Mouse (Mus musculus): ENCODE measurements at regions not wholly inside any gene's neighbourhood (a gene's known extent, or its start where the extent isn't known, plus 50 kb on each side); places are given as distances from the start of the nearest gene placed in this dataset.

DNA sequence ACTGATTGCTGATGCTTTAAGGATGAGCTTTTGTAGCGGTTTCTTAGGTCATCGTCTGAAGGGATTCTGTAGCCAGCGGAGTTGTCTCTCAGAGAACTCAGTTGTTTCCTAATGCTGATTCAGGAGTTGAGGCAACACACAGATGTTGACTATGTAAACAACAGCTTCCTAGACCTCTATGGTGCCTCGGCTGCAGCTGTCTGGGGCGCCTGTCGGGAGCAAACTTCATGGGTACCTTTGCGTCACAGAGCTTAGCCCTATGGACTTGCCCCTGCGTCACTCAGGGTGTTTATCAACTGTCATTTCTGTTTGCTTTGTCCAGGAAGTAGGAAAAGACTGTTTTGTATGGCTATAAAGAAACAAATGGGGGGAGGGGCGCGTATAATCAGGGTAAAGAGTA is 120.5 kb upstream of the Slc35f3 start:
- no peak for TF ChIP-seq CTCF (IDR thresholded peaks at IDR 0.05; ENCODE audit: borderline replicate concordance, insufficient read depth, low read depth, low read length)
- no peak for TF ChIP-seq POLR2A (IDR thresholded peaks at IDR 0.05; ENCODE audit: borderline replicate concordance, insufficient read depth, low read length)
